Mouse (Mus musculus) embryonic facial prominence, embryonic 12.5 days (tissue): ENCODE results near the gene Hist1h2bn. TPM values are rescaled to one million over a fixed set of nuclear protein-coding genes. Genes with fewer than 3 reads are reported as not detected.
A peak's percentile ranks its signal among the peaks of the same experiment; 100 is the strongest.
"Not testable (repeated sequence)": the region's sequence is repeated elsewhere in the genome, so short reads cannot be mapped to it uniquely, and the experiment has no call there.

Experiments used
- ATAC-seq: fragments of 200-750 bp; cut with Nextera tagmentation; 2 replicates; pipeline ENCODE4 v1.8.0; 2017; ENCODE audit not compliant: insufficient number of reproducible peaks, insufficient read depth, low FRiP score, low TSS enrichment
- H3K27ac ChIP-seq: fragments of 300-500 bp; sonication (generic); 2 replicates; pipeline ENCODE4 v1.5.1; 2016; ENCODE audit warnings: mild to moderate bottlenecking
- H3K27me3 ChIP-seq: fragments of 300-500 bp; sonication (generic); 2 replicates; pipeline ENCODE4 v1.6.1; 2016; ENCODE audit warnings: mild to moderate bottlenecking, moderate library complexity
- H3K36me3 ChIP-seq: fragments of 300-500 bp; sonication (generic); 2 replicates; pipeline ENCODE4 v1.6.1; 2016; ENCODE audit warnings: mild to moderate bottlenecking
- H3K4me1 ChIP-seq: fragments of 300-500 bp; sonication (generic); 2 replicates; pipeline ENCODE4 v1.6.1; 2016
- H3K4me2 ChIP-seq: fragments of 300-500 bp; sonication (generic); replicated peaks from 2 replicates; pipeline ENCODE4 v1.6.1; 2016; ENCODE audit warnings: mild to moderate bottlenecking, moderate library complexity
- H3K4me3 ChIP-seq: fragments of 300-500 bp; sonication (generic); 2 replicates; pipeline ENCODE4 v1.5.1; 2016; ENCODE audit warnings: mild to moderate bottlenecking
- H3K9ac ChIP-seq: fragments of 300-500 bp; sonication (generic); 2 replicates; pipeline ENCODE4 v1.6.1; 2016; ENCODE audit warnings: mild to moderate bottlenecking, moderate library complexity
- H3K9me3 ChIP-seq: fragments of 300-500 bp; sonication (generic); 2 replicates; pipeline ENCODE4 v1.6.1; 2016; ENCODE audit warnings: mild to moderate bottlenecking, moderate library complexity
- WGBS: fragments of 180-500 bp; shearing (Covaris S2); methylation state at CpG from one replicate; pipeline ENCODE4 v1.1.7; 2016; 5-methylcytosine and 5-hydroxymethylcytosine counted together
- polyA plus RNA-seq: library from polyadenylated mRNA; unstranded; fragments of >200 nt; fragmentation: Nextera tagmentation; extraction: Ambion mirVana; gene quantifications from 2 replicates; pipeline ENCODE4 v1.2.1, GENCODE M21; 2016

Gene Hist1h2bn
- polyA plus RNA-seq = 4.1 and 4.3 TPM in 2 replicates

GRCm38 (mm10) chr13:21753524-21754285 is at the start of gene Hist1h2bn, which contains the start of gene Hist1h2ak:
Gene Hist1h2bn, plus strand, starts transcription at chr13:21754123.
Gene Hist1h2ak, minus strand, starts transcription at chr13:21753827.
- H3K9me3 ChIP-seq, H3K27me3 ChIP-seq, H3K36me3 ChIP-seq: not testable (repeated sequence)
- peak within 1 kb of the TSS; percentile 69 for H3K4me2 ChIP-seq
- H3K27ac ChIP-seq = peak within 1 kb of the TSS; percentile 96
- peaks cover 16% of the 10 kb centered on the region for H3K4me1 ChIP-seq
- H3K9ac ChIP-seq = peak within 1 kb of the TSS; percentile 66
- peak; percentile 96 for ATAC-seq
- peak within 1 kb of the TSS; percentile 46 for H3K4me3 ChIP-seq
- under 1% methylated on average over 26 of the region's 50 CpGs for WGBS

DNA sequence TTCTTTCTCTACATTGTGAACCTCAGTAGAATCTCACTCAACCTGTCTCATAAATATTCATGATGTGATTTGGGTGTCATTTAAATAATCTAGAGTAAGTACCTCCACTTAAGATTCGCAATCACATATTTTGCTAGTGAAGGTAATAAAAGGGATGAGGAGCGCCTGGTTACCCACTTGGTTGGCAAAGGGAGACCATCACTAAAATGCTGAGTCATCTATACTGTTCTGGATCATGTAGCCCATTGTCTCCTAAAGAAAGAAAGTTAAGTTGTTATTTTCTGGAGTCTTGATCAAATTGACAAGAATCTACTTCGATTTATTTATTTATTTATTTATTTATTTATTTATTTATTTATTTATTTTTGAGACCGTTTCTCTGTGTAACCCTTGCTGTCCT is 47.3 kb upstream of the Hist1h2bn start:
- no peaks in the 10 kb centered on the region for H3K4me1 ChIP-seq

DNA sequence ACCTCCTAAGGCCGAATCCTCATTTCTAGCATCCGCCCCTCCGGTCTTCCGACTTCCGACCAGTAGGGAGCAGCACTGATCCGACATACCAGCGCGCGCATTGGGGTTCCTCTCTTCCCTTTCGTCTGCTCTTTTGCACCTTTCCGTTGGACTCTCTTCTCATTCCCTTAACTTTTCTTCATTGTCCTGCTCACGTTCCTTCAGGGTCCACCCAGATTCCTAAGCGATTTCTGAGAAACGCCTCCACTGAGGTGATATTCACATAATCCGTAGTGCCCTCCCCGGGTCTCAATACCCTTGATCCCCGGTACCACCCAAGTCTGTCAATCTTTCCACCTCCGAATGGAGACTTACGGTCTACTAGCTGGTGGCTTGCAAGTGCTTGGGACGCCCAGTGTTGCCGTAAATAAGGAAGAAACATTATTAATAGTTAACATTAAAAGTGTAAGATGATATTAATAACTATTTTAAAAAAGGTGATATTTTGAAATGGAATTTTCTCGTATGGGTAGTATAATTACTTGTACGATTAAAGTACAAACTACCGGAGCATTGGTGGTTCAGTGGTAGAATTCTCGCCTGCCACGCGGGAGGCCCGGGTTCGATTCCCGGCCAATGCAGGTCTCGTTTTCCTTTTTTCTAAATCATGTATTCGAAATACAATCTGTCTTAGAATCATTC is 43.8 kb upstream of the Hist1h2bn start:
- peak; percentile 73 for ATAC-seq
- Histone ChIP-seq H3K27me3 (no peaks in the 10 kb centered on the region), H3K4me1 (peaks cover 4% of the 10 kb centered on the region; the same call in 1 of the 2 replicates), H3K9ac (peak overlapping the region; percentile 52), H3K27ac (peak overlapping the region; percentile 73), H3K9me3 (no peaks in the 10 kb centered on the region), H3K4me3 (peak overlapping the region; percentile 58), H3K36me3 (no peaks in the 10 kb centered on the region), H3K4me2 (peak overlapping the region; percentile 32)
- under 1% methylated on average over 32 of the region's 32 CpGs for WGBS

More for the DNA sequence above, 47.3 kb upstream of the Hist1h2bn start:
- H3K27me3 ChIP-seq = no peaks in the 10 kb centered on the region
- no peak overlapping the region for H3K27ac ChIP-seq
- H3K36me3 ChIP-seq = no peaks in the 10 kb centered on the region
- no peak for ATAC-seq
- no peak overlapping the region for H3K4me3 ChIP-seq
- no peak overlapping the region for H3K4me2 ChIP-seq
- no peaks in the 10 kb centered on the region for H3K9me3 ChIP-seq
- H3K9ac ChIP-seq = no peak overlapping the region
- 77% methylated on average over 4 of the region's 4 CpGs for WGBS

GRCm38 (mm10) chr13:21710821-21711525 is 43.0 kb upstream of the Hist1h2bn start:
- 0 out of 2 replicates have a peak, but pooled peaks have one; percentile 54 for ATAC-seq
- no peak overlapping the region for H3K27ac ChIP-seq
- no peaks in the 10 kb centered on the region for H3K9me3 ChIP-seq
- 2% methylated on average over 22 of the region's 22 CpGs for WGBS
- no peaks in the 10 kb centered on the region for H3K27me3 ChIP-seq
- peaks cover 7% of the 10 kb centered on the region; the same call in 1 of the 2 replicates for H3K4me1 ChIP-seq
- H3K4me3 ChIP-seq = peak overlapping the region; percentile 43
- peak overlapping the region; percentile 53 for H3K4me2 ChIP-seq
- H3K36me3 ChIP-seq = no peaks in the 10 kb centered on the region
- H3K9ac ChIP-seq = peak overlapping the region; percentile 45

DNA sequence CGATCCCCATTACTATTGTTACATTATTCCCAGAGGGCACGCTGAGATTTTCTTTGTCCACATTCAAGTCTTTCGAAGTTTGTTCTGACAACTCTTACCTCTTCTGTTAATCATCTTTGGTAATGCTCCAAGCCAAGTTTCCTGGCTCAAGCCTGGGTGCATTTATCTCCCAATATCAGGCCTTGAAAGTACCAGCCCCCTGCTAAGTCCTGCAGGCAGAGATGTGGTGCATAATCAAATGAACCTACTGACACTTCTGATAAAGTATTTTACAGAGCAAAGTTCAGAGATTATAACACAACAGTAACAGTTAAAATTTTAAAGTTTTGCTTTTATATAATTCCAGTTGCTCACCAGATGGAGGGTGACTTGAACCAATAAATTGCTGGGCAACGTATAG is 42.2 kb upstream of the Hist1h2bn start:
- peak overlapping the region; percentile 53 for H3K4me2 ChIP-seq
- no peaks in the 10 kb centered on the region for H3K9me3 ChIP-seq
- H3K4me1 ChIP-seq = peaks cover 7% of the 10 kb centered on the region; the same call in 1 of the 2 replicates
- H3K36me3 ChIP-seq = no peaks in the 10 kb centered on the region
- no peak for ATAC-seq
- peak overlapping the region; percentile 45 for H3K9ac ChIP-seq
- no peak overlapping the region for H3K27ac ChIP-seq
- WGBS = 34% methylated on average over 4 of the region's 4 CpGs
- H3K4me3 ChIP-seq = peak overlapping the region; percentile 43
- no peaks in the 10 kb centered on the region for H3K27me3 ChIP-seq

DNA sequence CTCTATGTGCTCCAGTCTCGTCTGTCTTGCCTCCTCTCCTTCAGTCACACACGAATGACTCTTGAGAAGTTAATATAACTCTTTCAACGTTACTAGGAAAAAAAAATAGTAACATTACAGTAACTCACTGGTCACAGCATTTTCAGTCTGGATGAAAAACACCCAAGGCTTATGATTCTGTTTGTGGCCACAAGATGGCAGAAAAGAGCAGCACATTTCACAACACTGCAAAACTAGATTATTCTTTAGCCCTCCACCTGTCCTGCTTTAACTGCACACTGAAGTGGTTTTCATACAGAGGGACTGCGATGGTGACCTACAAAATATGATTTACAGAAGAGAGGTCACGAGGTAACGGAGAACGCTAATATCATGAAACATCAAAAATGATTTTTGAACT is 39.2 kb upstream of the Hist1h2bn start:
- Histone ChIP-seq H3K4me2 (peak overlapping the region; percentile 85), H3K27ac (peak overlapping the region; percentile 98), H3K4me1 (peaks cover 18% of the 10 kb centered on the region; the same call in 1 of the 2 replicates), H3K4me3 (peak overlapping the region; percentile 49), H3K36me3 (no peaks in the 10 kb centered on the region), H3K9me3 (no peaks in the 10 kb centered on the region), H3K27me3 (no peaks in the 10 kb centered on the region), H3K9ac (peak overlapping the region; percentile 66)
- under 1% methylated on average over 7 of the region's 7 CpGs for WGBS
- no peak for ATAC-seq

GRCm38 (mm10) chr13:21715131-21715863 is 38.6 kb upstream of the Hist1h2bn start:
- under 1% methylated on average over 22 of the region's 22 CpGs for WGBS
- H3K4me1 ChIP-seq = peaks cover 19% of the 10 kb centered on the region

DNA sequence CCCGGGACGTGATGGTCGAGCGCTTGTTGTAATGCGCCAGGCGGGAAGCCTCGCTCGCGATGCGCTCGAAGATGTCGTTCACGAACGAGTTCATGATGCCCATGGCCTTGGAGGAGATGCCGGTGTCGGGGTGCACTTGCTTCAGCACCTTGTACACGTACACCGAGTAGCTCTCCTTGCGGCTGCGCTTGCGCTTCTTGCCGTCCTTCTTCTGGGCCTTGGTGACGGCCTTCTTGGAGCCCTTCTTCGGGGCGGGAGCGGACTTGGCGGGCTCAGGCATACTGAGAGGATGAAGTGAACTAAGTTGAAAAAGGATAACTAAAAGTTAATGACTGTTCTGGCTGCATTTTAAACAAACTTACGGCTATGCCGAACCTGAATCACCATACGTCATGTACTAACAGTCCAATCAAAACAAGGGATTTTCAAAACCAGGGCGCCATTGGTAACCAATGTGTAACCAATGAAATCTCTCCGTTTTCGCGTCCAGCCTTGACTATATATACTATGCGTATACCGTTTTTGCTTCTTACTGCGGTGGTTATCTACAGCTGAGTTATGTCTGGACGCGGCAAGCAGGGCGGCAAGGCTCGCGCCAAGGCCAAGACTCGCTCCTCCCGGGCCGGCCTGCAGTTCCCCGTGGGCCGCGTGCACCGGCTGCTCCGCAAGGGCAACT is 37.9 kb upstream of the Hist1h2bn start, which contains the start of the genes Hist1h2bl and Hist1h2ai:
Gene Hist1h2bl (minus strand): TSS at position 280 of the 676 bp plus-strand sequence.
Gene Hist1h2ai (plus strand): TSS at position 559 of the 676 bp plus-strand sequence.
- H3K36me3 ChIP-seq, H3K9me3 ChIP-seq, H3K27me3 ChIP-seq: not testable (repeated sequence)
- peaks cover 25% of the 10 kb centered on the region for H3K4me1 ChIP-seq
- peak within 1 kb of the TSS; percentile 85 for H3K4me2 ChIP-seq
- peak within 1 kb of the TSS; percentile 49 for H3K4me3 ChIP-seq
- peak within 1 kb of the TSS; percentile 98 for H3K27ac ChIP-seq
- H3K9ac ChIP-seq = peak within 1 kb of the TSS; percentile 66
- ATAC-seq = peak; percentile 89
- WGBS = under 1% methylated on average over 34 of the region's 50 CpGs

More at GRCm38 (mm10) chr13:21715131-21715863, 38.6 kb upstream of the Hist1h2bn start:
- H3K27ac ChIP-seq = peak overlapping the region; percentile 98
- H3K4me2 ChIP-seq = peak overlapping the region; percentile 85
- no peaks in the 10 kb centered on the region for H3K27me3 ChIP-seq
- H3K4me3 ChIP-seq = peak overlapping the region; percentile 49
- ATAC-seq = no peak
- no peaks in the 10 kb centered on the region for H3K9me3 ChIP-seq
- H3K36me3 ChIP-seq = no peaks in the 10 kb centered on the region
- peak overlapping the region; percentile 66 for H3K9ac ChIP-seq

DNA sequence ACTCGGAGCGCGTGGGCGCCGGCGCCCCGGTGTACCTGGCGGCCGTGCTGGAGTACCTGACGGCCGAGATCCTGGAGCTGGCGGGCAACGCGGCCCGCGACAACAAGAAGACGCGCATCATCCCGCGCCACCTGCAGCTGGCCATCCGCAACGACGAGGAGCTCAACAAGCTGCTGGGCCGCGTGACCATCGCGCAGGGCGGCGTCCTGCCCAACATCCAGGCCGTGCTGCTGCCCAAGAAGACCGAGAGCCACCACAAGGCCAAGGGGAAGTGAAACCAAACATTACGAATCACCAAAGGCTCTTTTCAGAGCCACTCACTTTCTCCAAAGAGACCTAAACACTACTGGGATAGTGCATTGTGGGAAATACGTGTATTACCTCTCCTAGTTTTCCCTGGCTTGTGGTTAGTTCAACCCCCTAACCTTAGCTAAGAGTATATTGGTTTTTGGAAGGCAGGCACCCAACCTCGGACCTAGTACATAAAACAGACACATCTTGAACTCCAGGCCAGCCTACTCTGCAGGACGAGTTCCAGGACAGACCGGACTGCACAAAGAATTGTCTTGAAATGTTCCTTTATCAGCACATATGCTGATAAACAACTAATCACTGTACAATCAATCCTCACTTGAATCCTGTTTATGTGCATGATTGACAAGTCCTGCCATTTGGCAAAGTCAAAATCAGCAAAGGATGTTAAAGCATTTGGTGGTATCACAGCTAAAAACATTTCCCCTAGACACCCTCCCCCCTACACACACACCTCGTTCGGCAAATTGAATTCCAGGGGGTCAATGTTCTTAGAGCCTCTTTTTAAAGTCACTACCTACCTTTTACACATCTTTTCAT is 37.2 kb upstream of the Hist1h2bn start:
- H3K4me2 ChIP-seq = peak overlapping the region; percentile 85
- H3K4me1 ChIP-seq = peaks cover 26% of the 10 kb centered on the region
- H3K27me3 ChIP-seq, ATAC-seq, H3K9me3 ChIP-seq, H3K36me3 ChIP-seq: not testable (repeated sequence)
- peak overlapping the region; percentile 49 for H3K4me3 ChIP-seq
- under 1% methylated on average over 13 of the region's 38 CpGs for WGBS
- peak overlapping the region; percentile 65 for H3K9ac ChIP-seq
- peak overlapping the region; percentile 98 for H3K27ac ChIP-seq
